In genomic region chr5:113504654-113505053, GRCm38 (mm10) we compare ENCODE assay signal across 11 mouse cellular contexts. TPM values are rescaled to one million over a fixed set of nuclear protein-coding genes. Genes with fewer than 3 reads are reported as not detected.
A peak's percentile ranks its signal among the peaks of the same experiment; 100 is the strongest.
DNase-seq lines count a peak whose midpoint lies in the region; ATAC-seq lines count a peak whose summit lies in the region.
"Had no signal": no experiment of that assay in that cellular context is flagged by ENCODE, and none has a peak within 500 bp of the region (broad histone marks: within the 10 kb centered on the region; RNA-seq: fewer than 3 reads in every experiment).

No protein-coding gene starts in this region.

- no peak overlapping the region for H3K4me2 ChIP-seq in forebrain, embryonic 11.5 days (ENCODE audit: low read depth, low read length, severe bottlenecking)
- H3K4me2 ChIP-seq: hindbrain, embryonic 15.5 days had no signal

- H3K27ac ChIP-seq in forebrain, embryonic 11.5 days (ENCODE audit: low read depth, low read length), result peak overlapping the region; percentile 83
- peak overlapping the region; percentile 85 for H3K27ac ChIP-seq in midbrain, embryonic 10.5 days (replicated peaks)

- H3K4me1 ChIP-seq in forebrain, embryonic 11.5 days (replicated peaks; ENCODE audit: control insufficient read depth, insufficient read depth, low read length), result peaks cover 14% of the 10 kb centered on the region
- H3K4me1 ChIP-seq in midbrain, embryonic 10.5 days, result peaks cover 72% of the 10 kb centered on the region

- no peak overlapping the region for H3K9ac ChIP-seq in forebrain, embryonic 11.5 days (ENCODE audit: low read length)
- H3K9ac ChIP-seq: hindbrain, embryonic 15.5 days had no signal

- no peaks in the 10 kb centered on the region for H3K9me3 ChIP-seq in forebrain, embryonic 11.5 days (ENCODE audit: control insufficient read depth, low read length)
- H3K9me3 ChIP-seq in midbrain, embryonic 10.5 days (replicated peaks), result no peaks in the 10 kb centered on the region
- H3K9me3 ChIP-seq: hindbrain, embryonic 15.5 days had no signal

- DNase-seq in left cerebral cortex, postnatal 4 days, result peak; percentile 79
- no peak for DNase-seq in left cerebral cortex, postnatal 10 days (ENCODE audit: extremely low spot score in 1 of 2, low spot score in 2 of 2)
- peak; percentile 59 for DNase-seq in forebrain, embryonic 11.5 days (ENCODE audit: low spot score)
- peak; percentile 59 for DNase-seq in midbrain, embryonic 10.5 days (ENCODE audit: low spot score)
- no peak for DNase-seq in lung, postnatal 14 days
- DNase-seq in layer of hippocampus, adult 8-10 months (ENCODE audit: low spot score in 2 of 2), result no peak
- DNase-seq in spleen, postnatal 4 days (ENCODE audit: low spot score in 2 of 2), result no peak
- no peak for DNase-seq in gastrocnemius, postnatal 36 days
- DNase-seq: adrenal gland, postnatal 25 days; lung, adult 2 months had no signal

- H3K27me3 ChIP-seq in forebrain, embryonic 11.5 days (ENCODE audit: control insufficient read depth, insufficient read depth, low read length), result no peaks in the 10 kb centered on the region
- 0 out of 2 replicates have a peak, but pooled peaks cover 6% of the 10 kb centered on the region for H3K27me3 ChIP-seq in midbrain, embryonic 10.5 days (ENCODE audit: low read depth, poor library complexity, severe bottlenecking)
- H3K27me3 ChIP-seq: hindbrain, embryonic 15.5 days had no signal

- WGBS in forebrain, embryonic 11.5 days, result 16% methylated on average over 4 of the region's 4 CpGs
- WGBS in midbrain, embryonic 10.5 days, result 29% methylated on average over 4 of the region's 4 CpGs

- H3K4me3 ChIP-seq in forebrain, embryonic 11.5 days (ENCODE audit: low read depth, low read length), result no peak overlapping the region
- no peak overlapping the region for H3K4me3 ChIP-seq in midbrain, embryonic 10.5 days
- H3K4me3 ChIP-seq: hindbrain, embryonic 15.5 days had no signal

- H3K36me3 ChIP-seq in forebrain, embryonic 11.5 days (ENCODE audit: control insufficient read depth, insufficient read depth, low read length), result no peaks in the 10 kb centered on the region
- H3K36me3 ChIP-seq in midbrain, embryonic 10.5 days, result no peaks in the 10 kb centered on the region
- H3K36me3 ChIP-seq: hindbrain, embryonic 15.5 days had no signal

- ATAC-seq in forebrain, embryonic 11.5 days (replicated peaks; ENCODE audit: low FRiP score), result 0 out of 2 replicates have a peak, but pooled peaks have one; percentile 39

- intact Hi-C loops in left cerebral cortex, postnatal 4 days (cut with DNase I), result no loop called here
- intact Hi-C loops in left cerebral cortex, postnatal 10 days (cut with DNase I), result no loop called here
- intact Hi-C loops in gastrocnemius, postnatal 36 days (cut with DNase I), result no loop called here

RNA-seq across cellular contexts. Expression of gene Wscd2, which starts 14.5 kb away (rescaled TPM):
- 10 to 100 TPM; 39.4 to 43.9 TPM for total RNA-seq in left cerebral cortex, postnatal 4 days (2021)
- 10 to 100 TPM; 57.3 to 60.8 TPM for total RNA-seq in left cerebral cortex, postnatal 10 days (2021)
- polyA plus RNA-seq in forebrain, embryonic 11.5 days (2014; fragmentation: Nextera tagmentation; extraction: Ambion mirVana), result 6.7 and 7.6 TPM in 2 replicates
- 9.2 and 11.8 TPM in 2 replicates for polyA plus RNA-seq in midbrain, embryonic 10.5 days (2016; fragmentation: Nextera tagmentation; extraction: Ambion mirVana)
- total RNA-seq in layer of hippocampus, adult 8-10 months (2022), result 10 to 100 TPM; 64.7 to 84.8 (median 76.0) TPM
- under 1 TPM; 0.23 to 0.30 TPM for total RNA-seq in gastrocnemius, postnatal 36 days (2021)

Comparison
In these comparisons a context has a peak if more than half of its experiments do, and no peak if none do; other contexts are left out.
1. DNase-seq: peak in left cerebral cortex, postnatal 4 days (single experiment), forebrain, embryonic 11.5 days (single experiment) and midbrain, embryonic 10.5 days (single experiment); none in left cerebral cortex, postnatal 10 days (0 of 2), lung, postnatal 14 days (single experiment), layer of hippocampus, adult 8-10 months (0 of 2), spleen, postnatal 4 days (0 of 2) and gastrocnemius, postnatal 36 days (0 of 2).
2. RNA of gene Wscd2, which starts 14.5 kb away (total RNA-seq): 64.7 to 84.8 TPM in layer of hippocampus, adult 8-10 months, 57.3 to 60.8 TPM in left cerebral cortex, postnatal 10 days and 39.4 to 43.9 TPM in left cerebral cortex, postnatal 4 days; 0.23 to 0.30 TPM in gastrocnemius, postnatal 36 days; every median in the first group is over 10 times any median in the second.